Mouse (Mus musculus): Measurements from ENCODE around the gene Gm10799.

Gene Gm10799

DNA sequence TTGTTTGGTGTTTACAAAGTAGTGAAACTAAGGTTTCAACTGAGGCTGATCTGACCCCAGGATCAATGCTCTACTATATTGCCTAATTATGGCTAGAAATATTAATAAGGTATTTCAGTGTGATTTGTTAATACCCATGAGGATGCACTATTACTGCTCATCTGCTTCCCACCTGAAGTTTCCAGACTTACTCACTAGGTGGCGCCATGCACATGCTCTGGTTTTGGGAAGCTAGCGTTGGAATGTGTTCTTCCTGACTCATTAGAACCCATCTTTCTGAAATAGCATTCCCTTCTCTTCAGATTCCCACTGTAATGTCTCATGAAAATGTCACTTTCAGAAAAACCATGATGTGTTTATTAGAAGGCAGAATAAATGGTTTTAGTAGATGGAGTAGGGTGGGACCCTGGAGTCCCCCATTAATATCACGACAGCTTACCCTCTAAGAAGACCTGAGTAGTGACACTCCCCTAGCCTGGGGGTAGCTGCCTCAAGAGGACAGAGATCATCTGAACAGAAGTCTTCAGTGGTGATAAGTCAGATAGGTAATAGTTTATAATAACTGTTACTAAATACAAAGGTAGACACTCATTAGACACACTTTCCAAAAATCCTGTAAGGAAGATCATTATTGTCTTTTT is 33.4 kb downstream of the Gm10799 start:
- no peaks in the 10 kb centered on the region for H3K27me3 ChIP-seq (ENCODE audit: insufficient read depth, low read length)
- H3K4me1 ChIP-seq (replicated peaks; ENCODE audit: low read depth, low read length): peaks cover 10% of the 10 kb centered on the region
- H3K36me3 ChIP-seq (ENCODE audit: insufficient read depth, low read length): peaks cover 36% of the 10 kb centered on the region
- no peak overlapping the region for H3K4me3 ChIP-seq (replicated peaks; ENCODE audit: low read length)
- peak; percentile 92 for TF ChIP-seq CTCF (conservative IDR thresholded peaks at IDR 0.05; ENCODE audit: low read length)
- TF ChIP-seq NANOG (IDR thresholded peaks at IDR 0.05; ENCODE audit: borderline replicate concordance, low read length): no peak
- H3K9me3 ChIP-seq (ENCODE audit: low read length): no peaks in the 10 kb centered on the region

DNA sequence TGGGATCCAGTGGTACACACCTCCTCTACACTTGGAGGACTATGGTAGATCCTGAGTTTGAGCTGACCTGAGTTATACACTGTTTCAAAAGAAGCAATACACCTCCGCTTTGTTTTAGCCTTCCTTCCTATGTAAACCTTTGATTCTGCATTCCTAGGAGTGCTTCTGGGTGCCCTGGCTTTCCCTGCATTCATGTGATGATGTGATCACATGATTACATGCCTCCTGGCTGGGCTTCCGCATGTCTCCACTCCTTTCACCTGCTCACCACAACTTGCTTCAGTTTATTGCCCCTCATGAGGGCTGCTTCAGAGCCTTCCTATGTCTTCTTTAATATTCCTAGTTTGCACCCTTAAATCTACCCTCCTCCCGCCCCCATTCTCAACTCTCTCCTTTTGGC is 36.3 kb downstream of the Gm10799 start:
- Histone ChIP-seq H3K9me3 (ENCODE audit: low read length) (no peaks in the 10 kb centered on the region), H3K4me3 (replicated peaks; ENCODE audit: low read length) (no peak overlapping the region), H3K27me3 (ENCODE audit: insufficient read depth, low read length) (0 out of 2 replicates have a peak, but pooled peaks cover 7% of the 10 kb centered on the region), H3K4me1 (replicated peaks; ENCODE audit: low read depth, low read length) (peaks cover 23% of the 10 kb centered on the region), H3K36me3 (ENCODE audit: insufficient read depth, low read length) (peaks cover 26% of the 10 kb centered on the region)
- no peak for TF ChIP-seq NANOG (IDR thresholded peaks at IDR 0.05; ENCODE audit: borderline replicate concordance, low read length)
- TF ChIP-seq POU5F1 (IDR thresholded peaks at IDR 0.05; ENCODE audit: borderline replicate concordance, low read length): no peak
- TF ChIP-seq CTCF (conservative IDR thresholded peaks at IDR 0.05; ENCODE audit: low read length): no peak

- TF ChIP-seq CTCF (conservative IDR thresholded peaks at IDR 0.05; ENCODE audit: low read length) (no peak), NANOG (IDR thresholded peaks at IDR 0.05; ENCODE audit: borderline replicate concordance, low read length) (no peak), POU5F1 (IDR thresholded peaks at IDR 0.05; ENCODE audit: borderline replicate concordance, low read length) (no peak)
Observed at GRCm38 (mm10) chr2:104030381-104030780, 38.0 kb downstream of the Gm10799 start.

GRCm38 (mm10) chr2:104029074-104029473 is 39.3 kb downstream of the Gm10799 start:
- peaks cover 10% of the 10 kb centered on the region; the same call in 1 of the 2 replicates for H3K9me3 ChIP-seq (ENCODE audit: low read length)
- peaks cover 23% of the 10 kb centered on the region for H3K4me1 ChIP-seq (replicated peaks; ENCODE audit: low read depth, low read length)
- no peak overlapping the region for H3K4me3 ChIP-seq (replicated peaks; ENCODE audit: low read length)
- peaks cover 4% of the 10 kb centered on the region for H3K36me3 ChIP-seq (ENCODE audit: insufficient read depth, low read length)
- no peak for TF ChIP-seq CTCF (conservative IDR thresholded peaks at IDR 0.05; ENCODE audit: low read length)
- TF ChIP-seq NANOG (IDR thresholded peaks at IDR 0.05; ENCODE audit: borderline replicate concordance, low read length): no peak
- TF ChIP-seq POU5F1 (IDR thresholded peaks at IDR 0.05; ENCODE audit: borderline replicate concordance, low read length): no peak
- H3K27me3 ChIP-seq (ENCODE audit: insufficient read depth, low read length): 0 out of 2 replicates have a peak, but pooled peaks cover 7% of the 10 kb centered on the region

More at GRCm38 (mm10) chr2:104030381-104030780, 38.0 kb downstream of the Gm10799 start:
- H3K4me3 ChIP-seq (replicated peaks; ENCODE audit: low read length): no peak overlapping the region
- 0 out of 2 replicates have a peak, but pooled peaks cover 7% of the 10 kb centered on the region for H3K27me3 ChIP-seq (ENCODE audit: insufficient read depth, low read length)
- no peaks in the 10 kb centered on the region for H3K9me3 ChIP-seq (ENCODE audit: low read length)
- peaks cover 23% of the 10 kb centered on the region for H3K4me1 ChIP-seq (replicated peaks; ENCODE audit: low read depth, low read length)
- H3K36me3 ChIP-seq (ENCODE audit: insufficient read depth, low read length): peaks cover 12% of the 10 kb centered on the region

GRCm38 (mm10) chr2:104028139-104028723 is 40.1 kb downstream of the Gm10799 start, which contains the start of gene 4931422A03Rik:
Gene 4931422A03Rik (minus strand): TSS chr2:104028361.
- no peaks in the 10 kb centered on the region for H3K36me3 ChIP-seq (ENCODE audit: insufficient read depth, low read length)
- TF ChIP-seq POU5F1 (IDR thresholded peaks at IDR 0.05; ENCODE audit: borderline replicate concordance, low read length): no peak
- TF ChIP-seq CTCF (conservative IDR thresholded peaks at IDR 0.05; ENCODE audit: low read length): no peak
- no peak for TF ChIP-seq NANOG (IDR thresholded peaks at IDR 0.05; ENCODE audit: borderline replicate concordance, low read length)
- H3K9me3 ChIP-seq (ENCODE audit: low read length): peaks cover 12% of the 10 kb centered on the region; the same call in 1 of the 2 replicates
- H3K4me3 ChIP-seq (replicated peaks; ENCODE audit: low read length): peak within 1 kb of the TSS; percentile 95
- H3K4me1 ChIP-seq (replicated peaks; ENCODE audit: low read depth, low read length): peaks cover 23% of the 10 kb centered on the region
- 0 out of 2 replicates have a peak, but pooled peaks cover 7% of the 10 kb centered on the region for H3K27me3 ChIP-seq (ENCODE audit: insufficient read depth, low read length)

GRCm38 (mm10) chr2:104027458-104028138 is 40.8 kb downstream of the Gm10799 start, which contains the start of gene Fbxo3:
Gene Fbxo3 (plus strand): TSS chr2:104027721.
- peak within 1 kb of the TSS; percentile 95 for H3K4me3 ChIP-seq (replicated peaks; ENCODE audit: low read length)
- TF ChIP-seq CTCF (conservative IDR thresholded peaks at IDR 0.05; ENCODE audit: low read length) (no peak), POU5F1 (IDR thresholded peaks at IDR 0.05; ENCODE audit: borderline replicate concordance, low read length) (no peak), NANOG (IDR thresholded peaks at IDR 0.05; ENCODE audit: borderline replicate concordance, low read length) (no peak)
- 0 out of 2 replicates have a peak, but pooled peaks cover 7% of the 10 kb centered on the region for H3K27me3 ChIP-seq (ENCODE audit: insufficient read depth, low read length)
- peaks cover 23% of the 10 kb centered on the region for H3K4me1 ChIP-seq (replicated peaks; ENCODE audit: low read depth, low read length)
- no peaks in the 10 kb centered on the region for H3K36me3 ChIP-seq (ENCODE audit: insufficient read depth, low read length)
- peaks cover 12% of the 10 kb centered on the region; the same call in 1 of the 2 replicates for H3K9me3 ChIP-seq (ENCODE audit: low read length)

DNA sequence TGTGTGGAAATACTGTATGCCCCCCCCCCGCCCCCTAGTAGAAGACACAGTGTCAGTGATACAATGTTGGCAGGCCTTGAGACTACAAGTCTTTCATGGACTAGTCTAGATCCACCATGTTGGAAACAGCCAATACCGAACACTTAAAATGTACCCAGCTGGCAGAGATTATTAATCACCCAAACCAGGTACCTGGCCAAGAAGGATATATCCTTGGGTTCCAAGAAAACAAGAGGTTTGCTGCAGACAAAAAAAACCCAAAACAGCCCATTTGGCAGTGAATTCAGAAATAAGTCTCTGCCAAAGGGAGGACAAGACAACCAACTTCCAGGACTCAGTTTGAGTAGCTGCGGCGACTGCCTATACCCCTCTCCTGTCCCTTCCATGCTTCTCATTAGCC is 43.7 kb downstream of the Gm10799 start:
- Histone ChIP-seq H3K9me3 (ENCODE audit: low read length) (peaks cover 12% of the 10 kb centered on the region; the same call in 1 of the 2 replicates), H3K27me3 (ENCODE audit: insufficient read depth, low read length) (0 out of 2 replicates have a peak, but pooled peaks cover 7% of the 10 kb centered on the region), H3K4me1 (replicated peaks; ENCODE audit: low read depth, low read length) (peaks cover 13% of the 10 kb centered on the region), H3K4me3 (replicated peaks; ENCODE audit: low read length) (no peak overlapping the region), H3K36me3 (ENCODE audit: insufficient read depth, low read length) (no peaks in the 10 kb centered on the region)
- TF ChIP-seq NANOG (IDR thresholded peaks at IDR 0.05; ENCODE audit: borderline replicate concordance, low read length) (no peak), CTCF (conservative IDR thresholded peaks at IDR 0.05; ENCODE audit: low read length) (no peak)

GRCm38 (mm10) chr2:104023096-104023495 is 45.3 kb downstream of the Gm10799 start:
- Histone ChIP-seq H3K36me3 (ENCODE audit: insufficient read depth, low read length) (no peaks in the 10 kb centered on the region), H3K9me3 (ENCODE audit: low read length) (peaks cover 12% of the 10 kb centered on the region; the same call in 1 of the 2 replicates), H3K4me3 (replicated peaks; ENCODE audit: low read length) (no peak overlapping the region), H3K4me1 (replicated peaks; ENCODE audit: low read depth, low read length) (peaks cover 3% of the 10 kb centered on the region), H3K27me3 (ENCODE audit: insufficient read depth, low read length) (no peaks in the 10 kb centered on the region)
- TF ChIP-seq NANOG (IDR thresholded peaks at IDR 0.05; ENCODE audit: borderline replicate concordance, low read length): no peak

Data from E14TG2a.4 (cell line).